Mouse (Mus musculus) olfactory bulb, adult 2 months (tissue): ENCODE results near the gene Asb6.

ENCODE experiments used
- CTCF ChIP-seq: fragments of 200-500 bp; IDR thresholded peaks from 2 replicates; pipeline ENCODE4 v1.5.1; 2012; ENCODE audit warnings: low read depth, mild to moderate bottlenecking, low read length, moderate library complexity; ENCODE audit not compliant: insufficient read depth
- POLR2A ChIP-seq: fragments of 200-500 bp; IDR thresholded peaks from 2 replicates; pipeline ENCODE4 v1.6.1; 2012; ENCODE audit warnings: mild to moderate bottlenecking, low read depth, low read length, moderate library complexity; ENCODE audit not compliant: insufficient read depth

GRCm38 (mm10) chr2:30775955-30776354 is 54.2 kb downstream of the Asb6 start:
- no peak for TF ChIP-seq CTCF
- TF ChIP-seq POLR2A: no peak
